Mouse (Mus musculus): ENCODE measurements around the gene 1700123O20Rik.

The 1700123O20Rik gene

GRCm38 (mm10) chr14:54686063-54686521, at the start of gene 1700123O20Rik:
1700123O20Rik (plus strand) TSS chr14:54686216.
- DNase-seq: peak; percentile 95

- DNase-seq: peak; percentile 69
Observed at GRCm38 (mm10) chr14:54636954-54637353, 49.1 kb upstream of the 1700123O20Rik start.

DNA sequence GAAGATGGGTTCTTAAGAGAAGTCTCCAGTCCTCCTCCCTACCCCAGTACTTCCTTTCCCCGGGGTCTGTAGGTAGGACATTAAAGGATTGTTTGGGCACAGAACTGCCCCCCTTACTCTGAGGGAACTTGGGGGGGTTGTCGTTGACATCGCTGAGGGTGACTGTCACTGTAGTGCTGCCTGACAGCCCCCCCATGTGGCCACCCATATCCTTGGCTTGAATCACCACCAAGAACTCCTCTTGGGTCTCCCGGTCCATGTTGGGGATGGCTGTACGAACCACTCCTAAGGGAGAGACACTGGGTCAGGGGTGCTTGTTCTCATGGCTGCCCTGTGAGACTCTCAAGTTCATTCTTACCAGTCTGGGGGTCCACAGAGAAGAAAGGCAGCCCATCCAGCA, 47.8 kb upstream of the 1700123O20Rik start:
- no peak for DNase-seq

GRCm38 (mm10) chr14:54640121-54640520, 45.9 kb upstream of the 1700123O20Rik start:
- DNase-seq: no peak

DNA sequence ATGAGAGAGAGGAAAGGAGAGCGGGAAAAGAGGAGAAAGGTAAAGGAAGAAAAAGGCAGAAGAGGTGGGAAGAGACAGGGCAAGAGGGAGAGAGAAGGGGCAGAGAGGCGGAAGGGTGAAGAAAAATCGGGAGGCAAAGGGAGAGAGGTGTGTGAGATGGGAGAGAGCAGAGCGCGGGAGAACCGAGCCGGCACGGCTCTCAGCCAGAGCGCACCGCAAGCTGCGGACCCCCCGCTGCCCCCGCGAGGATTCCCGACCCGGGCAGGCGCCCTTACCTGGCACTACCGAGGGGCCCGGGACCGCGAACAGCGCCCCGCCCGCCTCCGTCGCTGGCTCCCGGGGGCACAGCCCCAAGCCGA, 45.1 kb upstream of the 1700123O20Rik start, which contains the start of gene Gm17606:
Gene Gm17606, plus strand, starts transcription at position 7 of the 359 bp plus-strand sequence.
- DNase-seq: no peak

DNA sequence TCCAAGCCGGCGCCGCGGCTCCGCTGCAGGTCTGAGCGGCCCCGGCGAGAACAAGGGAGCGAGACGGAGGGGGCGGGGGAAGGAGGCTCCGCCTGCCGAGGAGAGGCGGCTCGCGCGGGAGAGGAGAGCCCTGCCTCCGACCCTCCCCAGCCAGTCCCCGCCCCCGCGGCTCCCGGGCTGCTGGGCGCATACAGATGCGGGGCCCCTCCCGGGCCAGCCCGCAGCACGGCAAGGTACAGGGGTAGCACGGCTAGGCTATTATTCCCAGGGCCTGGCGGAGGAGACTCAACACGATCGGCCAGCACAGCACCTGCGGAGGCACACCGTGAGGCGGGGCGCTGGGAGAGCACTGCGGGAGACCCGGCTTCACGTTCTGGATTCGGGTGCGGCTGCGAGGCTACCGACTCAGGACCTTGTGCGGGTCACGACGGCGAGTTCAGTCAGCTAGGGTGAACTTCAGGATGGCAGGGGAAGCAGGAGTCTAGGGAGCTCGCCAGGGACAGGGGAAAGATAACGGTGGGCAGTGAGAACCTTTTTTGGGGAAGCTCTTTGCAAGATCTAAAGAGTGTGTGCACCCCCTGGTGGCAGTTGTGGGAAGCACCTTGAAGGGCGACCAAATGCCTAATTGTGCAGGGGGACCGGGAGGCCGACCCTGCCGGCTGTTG, 44.6 kb upstream of the 1700123O20Rik start, which contains the start of gene Cdh24:
Gene Cdh24, minus strand, starts transcription at position 60 of the 665 bp plus-strand sequence.
- peak; percentile 92 for DNase-seq

DNA sequence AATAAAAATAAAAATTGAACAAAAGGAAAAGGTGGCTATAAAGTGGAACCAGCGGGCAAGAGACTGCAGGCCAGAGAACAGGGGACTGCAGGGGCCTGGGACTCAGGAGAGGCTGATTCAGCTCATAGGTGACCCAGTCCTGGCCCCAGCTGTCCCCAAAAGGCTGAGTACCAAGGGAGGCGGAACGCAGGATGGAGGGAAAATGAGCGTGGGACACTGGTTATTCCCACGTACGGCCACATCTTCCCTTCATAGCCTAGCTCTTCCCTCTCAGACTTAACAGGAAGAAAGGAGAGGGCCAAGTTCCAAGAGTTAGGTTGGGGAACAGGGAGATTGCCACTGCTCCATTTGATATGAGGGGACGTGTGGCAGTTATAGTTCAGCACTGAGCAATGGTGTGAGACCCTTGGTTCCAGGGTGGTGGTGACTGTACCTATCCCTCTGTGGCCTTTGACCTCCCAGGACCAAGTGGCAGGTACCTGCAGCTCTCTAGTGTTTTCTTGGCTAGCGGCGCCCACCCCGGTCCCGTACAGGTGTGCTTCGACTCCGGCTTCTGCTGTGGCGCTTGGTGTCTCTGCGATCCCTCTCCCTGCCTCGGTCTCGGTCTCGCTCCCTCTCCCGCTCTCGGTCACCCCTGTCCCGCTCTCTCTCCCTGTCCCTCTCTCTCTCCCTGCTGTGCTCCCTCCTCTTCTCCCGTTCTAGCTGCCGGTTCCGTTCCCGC, 43.6 kb upstream of the 1700123O20Rik start:
- no peak for DNase-seq

DNA sequence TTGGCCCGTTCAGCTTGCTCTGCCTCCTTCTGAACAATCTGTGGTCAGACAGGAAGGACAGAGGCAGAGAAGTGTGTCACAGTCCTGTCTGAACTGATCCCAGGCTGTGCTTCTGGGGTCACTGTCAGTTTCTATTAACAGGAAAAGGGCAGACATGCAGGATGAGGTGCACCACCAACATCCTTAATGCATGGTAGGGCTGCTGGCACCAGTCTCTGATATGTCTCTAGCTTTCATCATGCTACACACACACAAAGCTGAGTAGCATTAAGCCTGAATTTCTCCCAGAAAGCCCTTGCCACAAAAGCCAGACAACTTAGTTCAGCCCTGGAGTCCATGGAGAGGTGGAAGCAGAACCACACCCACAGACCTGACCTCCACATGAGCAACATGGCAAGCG, 43.0 kb upstream of the 1700123O20Rik start:
- no peak for DNase-seq

- DNase-seq: no peak
Observed at GRCm38 (mm10) chr14:54644294-54644693, 41.7 kb upstream of the 1700123O20Rik start.

- DNase-seq: no peak
Observed at GRCm38 (mm10) chr14:54646455-54646854, 39.6 kb upstream of the 1700123O20Rik start.

DNA sequence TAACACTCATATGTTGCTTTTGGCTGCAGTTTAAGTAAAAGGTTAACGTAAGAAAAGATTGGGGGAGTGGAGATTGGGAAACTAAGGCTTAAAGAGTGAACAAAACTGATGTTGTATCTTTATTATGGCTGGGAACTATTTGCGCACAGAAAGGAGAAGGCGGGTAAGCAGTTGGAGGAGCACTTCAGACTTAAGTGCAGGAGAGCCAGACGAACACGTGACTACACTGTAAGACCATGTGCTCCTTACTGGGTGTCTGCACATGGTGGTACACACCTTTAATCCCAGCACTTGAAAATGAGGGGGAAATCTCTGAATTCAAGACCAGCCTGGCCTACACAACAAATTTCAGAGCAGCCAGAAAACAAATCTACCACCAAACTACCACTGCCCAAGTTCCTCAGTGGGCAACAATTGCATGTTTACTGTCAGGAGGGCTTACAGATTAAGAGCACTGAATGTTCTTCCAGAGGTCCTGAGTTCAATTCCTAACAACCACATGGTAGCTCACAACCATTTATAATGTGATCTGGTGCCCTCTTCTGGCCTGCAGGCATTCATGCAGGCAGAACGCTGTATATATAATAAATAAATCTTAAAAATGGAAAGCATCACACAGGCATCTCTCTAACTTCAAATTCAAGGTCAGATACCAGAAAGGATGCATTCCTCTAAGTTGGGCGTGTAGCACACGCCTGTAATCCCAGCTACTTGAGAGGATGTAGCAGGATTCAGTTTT, 38.9 kb upstream of the 1700123O20Rik start:
- DNase-seq: no peak

DNA sequence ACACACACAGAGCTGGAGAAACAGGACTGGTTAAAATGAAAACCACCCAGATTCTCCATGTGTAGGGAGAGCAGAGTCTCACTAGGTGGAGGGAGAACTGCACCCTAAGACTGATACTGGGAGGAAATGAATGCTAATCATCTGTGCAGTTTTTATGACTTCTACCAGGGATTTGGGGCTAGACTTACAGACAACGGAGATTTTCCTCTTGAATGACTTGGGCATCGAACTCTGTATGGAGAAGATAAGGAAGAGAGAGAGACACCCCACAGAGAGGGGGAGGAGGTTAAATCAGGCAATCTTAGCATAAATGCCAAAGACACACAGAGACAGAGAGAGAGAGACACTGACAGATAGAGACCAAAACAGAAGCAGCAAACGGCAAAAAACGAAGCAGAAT, 38.1 kb upstream of the 1700123O20Rik start:
- no peak for DNase-seq

DNA sequence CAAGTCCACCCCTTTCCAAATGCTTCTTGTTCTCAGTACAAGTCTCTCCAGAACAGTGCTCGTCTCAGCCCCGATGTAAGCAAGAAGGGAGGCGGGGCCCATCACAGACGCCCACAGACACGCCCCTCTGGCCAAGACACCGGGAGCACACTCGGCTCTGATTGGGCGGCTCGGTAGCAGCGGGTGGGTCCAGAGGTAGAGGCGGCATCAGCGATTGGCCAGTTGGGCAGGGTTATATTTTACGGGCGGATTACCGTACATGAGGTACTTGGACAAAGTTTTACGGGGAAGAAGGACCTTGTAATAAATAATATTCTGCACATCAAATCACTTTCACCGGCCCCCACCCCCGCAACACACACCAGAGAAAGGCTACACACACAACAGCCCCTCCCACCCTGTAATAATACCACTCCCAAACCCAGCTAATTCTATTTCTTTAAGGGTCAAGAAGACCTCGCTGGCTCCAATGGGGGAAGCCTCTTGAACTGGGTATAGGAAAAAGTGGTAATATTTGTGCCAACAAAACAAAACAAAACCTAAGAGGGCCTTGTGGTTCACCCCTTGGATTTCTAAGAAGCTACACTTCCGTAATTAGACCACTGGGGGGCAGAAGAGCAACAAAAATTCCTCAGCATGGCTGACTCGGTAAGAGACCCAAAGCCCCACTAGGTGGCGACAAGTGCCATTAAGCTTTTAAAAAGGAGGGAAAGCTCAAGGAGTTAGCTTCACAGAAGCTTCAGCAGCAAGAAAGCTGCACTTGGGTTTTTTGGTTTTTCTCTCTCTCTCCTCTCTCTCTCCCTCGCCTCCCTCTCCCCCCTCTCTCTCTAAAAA, 35.2 kb upstream of the 1700123O20Rik start:
- peak; percentile 94 for DNase-seq

- DNase-seq: no peak
Observed at GRCm38 (mm10) chr14:54651556-54651955, 34.5 kb upstream of the 1700123O20Rik start.

DNA sequence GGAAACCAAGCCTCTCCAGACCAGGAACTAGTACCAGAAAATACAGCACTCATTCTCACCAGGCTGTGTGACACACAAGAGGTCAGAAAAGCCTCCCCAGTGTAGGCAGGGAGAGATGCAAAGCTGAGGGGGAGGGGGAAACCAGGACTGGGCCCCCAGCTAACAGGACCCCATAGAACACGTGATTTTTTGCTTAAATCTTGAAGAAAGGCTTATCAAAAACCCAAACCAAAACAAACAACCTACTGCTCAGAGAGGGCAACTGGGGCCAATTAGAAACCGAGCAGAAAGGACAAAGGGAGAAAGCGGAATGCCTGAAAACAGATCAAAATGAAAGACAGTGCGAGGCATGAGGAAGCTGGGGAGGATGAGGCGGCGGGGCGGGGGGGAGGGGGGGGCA, 33.2 kb upstream of the 1700123O20Rik start:
- DNase-seq: no peak

GRCm38 (mm10) chr14:54653496-54653895, 32.5 kb upstream of the 1700123O20Rik start:
- peak; percentile 92 for DNase-seq

DNA sequence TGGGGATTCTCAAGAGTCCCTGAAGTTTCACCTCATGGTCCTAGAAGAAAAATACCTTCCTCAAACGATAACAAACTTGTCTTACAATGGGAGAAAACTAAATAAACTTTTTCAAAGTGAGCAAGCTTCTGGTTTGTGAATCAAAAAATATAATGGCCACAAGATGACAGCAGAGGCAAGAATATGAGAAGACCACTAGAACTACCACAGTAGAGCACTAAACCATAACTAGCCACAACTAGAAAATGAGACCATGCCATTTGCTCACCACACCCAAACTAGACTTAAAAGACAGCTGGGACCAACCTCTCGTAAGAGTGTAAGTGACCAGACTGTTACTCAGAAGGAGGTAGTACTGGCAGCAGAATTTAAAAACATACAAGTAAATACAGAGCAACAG, 26.0 kb upstream of the 1700123O20Rik start:
- DNase-seq: no peak

DNA sequence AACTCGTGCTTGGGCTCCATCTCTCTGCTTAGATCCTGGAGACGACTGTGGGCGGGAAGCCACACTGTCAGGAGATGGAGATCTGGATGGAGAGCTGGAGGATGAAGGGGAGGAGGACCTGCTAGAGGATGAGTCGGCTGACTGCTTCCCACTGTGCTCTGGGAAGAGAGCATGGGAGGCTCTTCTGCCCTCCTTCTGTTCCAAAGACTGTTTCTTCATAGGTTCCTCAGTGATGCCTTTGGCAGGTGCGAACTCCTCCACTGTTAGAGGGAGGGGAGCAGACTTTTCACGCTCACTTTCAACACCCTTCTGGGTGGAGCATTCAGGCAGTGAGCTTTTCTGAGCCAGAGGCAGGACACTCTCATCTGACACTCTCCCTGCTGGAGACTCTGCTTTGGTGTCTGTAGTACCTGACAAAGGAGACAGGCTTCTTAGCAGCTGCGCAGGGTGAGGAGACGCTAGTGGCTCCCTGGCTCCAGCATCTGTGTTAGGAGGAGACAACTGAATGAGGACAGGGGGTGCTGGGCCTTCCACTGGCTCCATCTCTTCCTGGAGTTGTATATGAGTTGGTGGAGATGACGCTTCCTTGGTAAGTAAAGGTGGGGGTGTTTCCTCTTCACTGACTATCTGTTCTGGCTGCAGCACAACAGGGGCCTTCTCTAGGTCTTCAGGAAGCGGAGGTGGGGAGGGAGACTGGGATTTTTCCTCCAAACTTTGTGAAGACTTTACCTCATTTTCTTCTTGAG, 21.4 kb upstream of the 1700123O20Rik start:
- DNase-seq: no peak

GRCm38 (mm10) chr14:54669381-54669780, 16.6 kb upstream of the 1700123O20Rik start:
- DNase-seq: peak; percentile 58

DNA sequence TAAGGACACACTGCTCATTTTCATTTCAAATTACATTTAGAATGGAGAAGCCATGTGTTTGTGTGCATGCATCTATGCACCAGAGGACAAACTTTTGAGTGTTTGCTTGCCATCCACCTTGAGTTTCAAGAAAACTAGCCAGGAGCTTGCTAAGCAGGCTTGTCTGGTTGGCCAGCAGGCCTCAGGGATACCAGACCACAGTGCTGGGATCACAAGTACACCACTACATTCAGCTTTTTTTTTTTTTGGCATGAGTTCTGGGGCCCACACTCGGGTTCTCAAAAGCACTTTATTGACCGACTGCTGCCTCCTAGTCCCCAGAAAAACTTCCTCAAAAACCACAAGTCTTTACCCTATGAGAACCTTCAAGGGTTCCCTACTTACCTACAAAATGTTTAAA, 11.7 kb upstream of the 1700123O20Rik start:
- no peak for DNase-seq

- no peak for DNase-seq
Observed at GRCm38 (mm10) chr14:54676290-54676689, 9.7 kb upstream of the 1700123O20Rik start.

Measured in retina, postnatal 1 day (tissue).